Mouse (Mus musculus): ENCODE results near the gene Aldh4a1.

DNA sequence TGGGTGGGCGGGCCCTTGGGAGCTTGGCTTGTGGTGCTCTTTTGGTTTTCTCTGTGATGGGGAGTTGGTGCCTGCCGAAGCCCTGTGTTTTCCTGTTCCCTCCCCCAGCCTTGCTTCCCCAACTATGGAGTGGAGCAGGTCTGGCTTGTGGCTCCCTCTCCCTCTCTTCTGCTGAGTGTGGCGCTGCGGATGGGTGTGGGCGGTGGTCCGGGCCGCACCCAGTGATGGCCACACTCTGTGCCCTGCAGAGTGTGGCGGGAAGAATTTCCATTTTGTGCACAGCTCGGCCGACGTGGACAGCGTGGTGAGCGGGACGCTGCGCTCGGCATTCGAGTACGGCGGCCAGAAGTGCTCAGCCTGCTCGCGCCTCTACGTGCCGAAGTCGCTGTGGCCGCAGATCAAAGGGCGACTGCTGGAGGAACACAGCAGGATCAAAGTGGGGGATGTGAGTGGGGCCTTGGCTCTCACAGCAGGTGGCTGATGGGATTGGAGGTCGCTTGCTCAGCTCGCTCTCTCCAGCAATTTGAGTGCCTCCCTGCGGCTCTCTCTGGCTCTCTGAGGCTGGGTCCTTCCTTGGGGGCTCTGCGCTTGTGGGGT lies 19.3 kb downstream of the Aldh4a1 start:
- TF ChIP-seq POLR2A (IDR thresholded peaks at IDR 0.05; ENCODE audit: borderline replicate concordance, extremely low read depth, low read depth, low read length), result no peak
- no peak for TF ChIP-seq CTCF (IDR thresholded peaks at IDR 0.05; ENCODE audit: insufficient read depth, low read length)

Data from lung, adult 2 months (tissue).